Mouse (Mus musculus): Measurements from ENCODE around the gene Ptprk.

The Ptprk gene

DNA sequence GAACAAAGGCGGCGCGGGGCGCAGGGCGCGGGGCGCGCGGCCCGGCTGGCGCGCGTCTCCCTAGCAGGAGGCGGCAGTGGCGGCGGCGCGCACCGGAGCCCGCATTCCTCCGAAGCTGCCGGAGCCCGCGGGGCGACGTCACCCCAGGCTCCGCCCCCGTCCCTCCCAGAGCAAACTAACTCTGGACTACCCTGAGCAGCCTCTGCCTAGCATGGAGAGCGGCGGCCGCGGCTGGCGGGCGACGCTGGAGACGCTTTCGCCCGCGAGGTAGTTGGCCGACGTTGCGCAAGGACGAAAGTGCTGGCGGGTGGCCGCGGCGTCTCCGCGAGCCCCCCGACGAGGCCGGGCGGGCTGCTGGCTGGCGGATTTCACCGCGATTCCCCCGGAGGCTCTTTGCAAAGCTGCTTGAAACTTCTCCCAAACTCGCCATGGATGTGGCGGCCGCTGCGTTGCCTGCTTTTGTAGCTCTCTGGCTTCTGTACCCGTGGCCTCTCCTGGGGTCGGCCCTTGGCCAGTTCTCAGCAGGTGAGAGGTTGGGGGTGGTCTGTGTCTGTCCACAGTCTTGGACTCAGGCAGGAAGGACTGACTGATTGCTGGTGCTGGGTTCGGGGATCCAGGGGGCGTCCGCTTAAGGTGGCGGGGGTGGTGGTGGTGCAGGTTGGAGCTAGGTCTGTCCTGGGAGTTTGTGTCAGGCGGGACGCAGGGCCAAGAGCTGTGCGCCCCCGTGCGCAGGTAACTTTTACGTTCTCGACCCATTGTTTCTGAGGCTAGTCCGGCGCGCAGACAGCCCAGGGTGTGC lies at the start of gene Ptprk:
Gene Ptprk (plus strand): TSS at position 168 of the 799 bp plus-strand sequence.
- peak; percentile 94 for DNase-seq (ENCODE audit: low spot score)

DNA sequence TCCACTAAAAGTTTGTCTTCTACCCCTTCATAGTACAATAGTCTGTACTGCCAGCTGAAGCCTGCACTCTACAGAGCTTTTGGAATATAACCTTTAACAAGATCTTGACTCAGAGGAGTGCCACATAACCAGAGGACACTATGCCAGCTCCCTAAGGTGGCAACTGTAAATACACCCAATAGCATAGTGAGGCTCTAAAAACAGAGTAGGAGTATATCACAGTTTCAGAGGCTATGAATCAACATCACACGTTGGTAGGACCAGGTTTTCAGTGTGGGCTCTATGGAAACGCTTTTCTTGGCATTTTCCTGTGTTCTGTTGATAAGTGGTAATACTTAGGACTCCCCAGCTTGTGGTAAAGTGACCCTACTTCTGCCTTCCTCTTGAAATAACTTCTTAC lies 46.8 kb upstream of the Ptprk start:
- no peak for DNase-seq (ENCODE audit: low spot score)

DNA sequence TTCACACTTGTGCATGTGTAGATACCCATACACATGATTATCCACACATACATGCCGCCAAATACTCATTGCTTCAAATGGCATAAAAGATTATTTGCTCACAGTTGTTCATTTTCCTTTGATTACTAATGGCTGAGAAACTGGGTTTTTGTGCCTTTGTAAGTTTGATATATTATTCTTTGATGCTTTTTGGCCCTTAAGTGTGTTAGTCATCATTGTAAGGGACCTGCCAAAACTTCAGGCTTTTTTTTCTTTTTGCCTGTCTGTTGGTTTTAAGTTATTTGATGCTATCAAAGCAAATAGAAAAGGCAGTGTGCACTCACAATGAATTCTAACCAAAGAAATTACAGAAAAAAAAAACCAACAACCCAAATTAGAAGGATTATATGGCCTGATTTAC lies 38.2 kb upstream of the Ptprk start:
- DNase-seq (ENCODE audit: low spot score) = no peak

DNA sequence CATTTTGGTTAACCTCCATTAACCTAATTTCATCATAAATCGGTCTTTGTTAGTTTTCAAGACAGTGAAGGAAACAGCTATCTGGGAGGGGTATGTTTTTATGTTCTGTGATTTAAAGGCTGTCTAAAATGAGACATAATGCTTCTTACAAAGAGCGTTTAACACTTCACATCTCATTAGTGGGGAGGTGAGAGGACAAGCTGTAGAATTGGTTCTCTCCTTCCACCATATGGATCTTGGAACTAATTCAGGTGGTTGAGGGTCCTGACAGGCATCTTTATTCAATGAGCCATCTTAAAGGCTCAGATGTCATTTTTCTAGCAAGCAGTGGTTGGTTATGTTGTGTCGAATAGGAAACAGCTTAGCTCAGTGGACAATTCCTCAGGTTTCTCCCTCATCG lies 19.9 kb upstream of the Ptprk start:
- DNase-seq (ENCODE audit: low spot score) = no peak

DNA sequence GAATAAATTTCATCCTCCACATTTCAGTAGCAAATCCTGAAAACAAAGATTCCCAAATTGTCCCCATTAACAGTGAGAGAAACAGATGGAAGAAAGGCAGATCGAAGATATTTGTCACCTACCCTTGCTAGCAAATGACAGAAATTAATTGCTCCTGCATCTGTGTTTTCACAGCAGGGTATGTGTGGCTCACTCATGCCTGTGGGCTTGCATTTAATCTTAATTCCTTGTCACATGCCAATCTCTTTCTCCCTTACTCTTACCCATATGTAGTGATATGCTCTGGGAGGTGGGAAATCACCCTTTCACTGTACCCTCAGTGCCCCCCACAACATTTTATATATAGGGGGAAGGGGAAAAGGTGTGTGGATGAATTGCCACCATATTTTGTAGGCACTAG lies 15.4 kb upstream of the Ptprk start:
- DNase-seq (ENCODE audit: low spot score) = no peak

DNA sequence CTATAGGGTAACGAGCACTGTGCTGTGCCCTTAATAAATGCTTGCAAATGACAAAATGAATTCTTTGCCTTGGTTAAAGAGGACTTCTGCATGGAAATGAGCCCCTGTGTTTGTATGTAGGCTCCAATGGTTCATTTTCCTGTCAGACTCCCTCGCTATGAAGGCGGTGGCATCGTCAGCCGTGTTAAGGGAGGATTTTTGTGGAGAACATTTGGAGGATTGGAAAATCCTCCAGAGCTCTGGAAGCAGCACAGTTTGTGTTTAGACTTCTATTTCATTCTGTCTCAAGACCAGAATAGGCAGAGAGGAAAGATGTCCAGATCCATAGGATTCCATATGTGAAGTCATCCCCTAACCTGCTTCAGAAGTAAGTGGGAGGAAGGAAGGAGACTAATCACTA lies 6.6 kb upstream of the Ptprk start:
- no peak for DNase-seq (ENCODE audit: low spot score)

DNA sequence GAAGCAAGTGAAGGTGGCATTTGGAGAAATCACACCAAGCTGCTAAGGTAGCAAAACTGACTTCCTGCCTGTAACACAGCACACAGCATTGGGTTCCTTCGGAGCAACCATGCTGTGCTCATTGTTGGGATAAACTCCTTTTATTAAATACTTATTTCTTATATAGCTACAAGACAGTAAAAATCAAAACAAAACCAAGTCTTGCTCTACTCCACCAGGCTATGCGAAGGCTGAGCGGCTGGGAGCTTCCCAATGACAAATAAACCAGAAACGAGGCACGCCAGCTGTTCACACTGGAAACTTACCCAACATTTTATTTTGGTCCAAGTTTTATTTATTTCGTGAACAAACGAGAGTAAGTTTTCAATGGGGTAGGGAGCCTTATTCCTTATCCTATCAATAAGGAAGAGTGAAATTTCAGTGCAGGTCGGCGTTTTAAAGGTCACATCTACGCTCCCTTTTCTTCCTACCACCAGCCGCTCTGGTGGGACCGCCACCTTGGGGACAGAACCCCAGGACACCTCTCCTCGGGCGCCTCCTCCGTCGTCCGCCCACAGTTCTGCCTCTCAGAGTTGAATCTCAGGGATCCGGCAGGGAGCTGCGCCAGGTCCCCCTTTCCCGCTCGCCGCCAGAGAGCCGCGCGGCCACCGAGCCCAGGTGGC lies 498 bp upstream of the Ptprk start:
- no peak for DNase-seq (ENCODE audit: low spot score)

DNA sequence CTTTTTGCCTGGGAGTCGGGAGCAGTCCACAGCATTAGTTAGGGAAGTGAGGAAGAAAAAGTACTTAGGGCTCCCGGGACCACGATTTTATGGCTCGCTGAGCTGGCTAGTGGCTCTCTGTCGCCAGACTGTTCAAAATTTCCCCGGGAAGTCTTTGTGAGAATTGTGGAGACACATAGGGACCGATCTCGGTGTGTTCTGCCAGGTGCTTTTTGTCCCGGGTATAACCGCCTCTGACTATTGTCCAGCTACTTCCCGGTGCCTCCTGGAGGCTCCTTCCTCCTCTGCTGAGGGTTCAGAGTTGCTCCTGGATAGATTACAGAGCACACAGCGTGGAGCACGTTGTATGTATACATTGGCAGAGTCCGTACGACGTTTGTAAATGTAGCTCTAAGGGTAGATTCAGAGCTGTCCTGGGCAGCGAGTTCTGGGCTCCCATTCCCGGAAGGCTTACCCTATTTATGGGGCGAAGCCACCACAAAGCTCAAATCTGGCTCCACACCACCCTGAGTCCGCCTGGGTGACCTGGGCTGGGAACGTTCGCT lies 943 bp downstream of the Ptprk start:
- DNase-seq (ENCODE audit: low spot score) = peak; percentile 65

DNA sequence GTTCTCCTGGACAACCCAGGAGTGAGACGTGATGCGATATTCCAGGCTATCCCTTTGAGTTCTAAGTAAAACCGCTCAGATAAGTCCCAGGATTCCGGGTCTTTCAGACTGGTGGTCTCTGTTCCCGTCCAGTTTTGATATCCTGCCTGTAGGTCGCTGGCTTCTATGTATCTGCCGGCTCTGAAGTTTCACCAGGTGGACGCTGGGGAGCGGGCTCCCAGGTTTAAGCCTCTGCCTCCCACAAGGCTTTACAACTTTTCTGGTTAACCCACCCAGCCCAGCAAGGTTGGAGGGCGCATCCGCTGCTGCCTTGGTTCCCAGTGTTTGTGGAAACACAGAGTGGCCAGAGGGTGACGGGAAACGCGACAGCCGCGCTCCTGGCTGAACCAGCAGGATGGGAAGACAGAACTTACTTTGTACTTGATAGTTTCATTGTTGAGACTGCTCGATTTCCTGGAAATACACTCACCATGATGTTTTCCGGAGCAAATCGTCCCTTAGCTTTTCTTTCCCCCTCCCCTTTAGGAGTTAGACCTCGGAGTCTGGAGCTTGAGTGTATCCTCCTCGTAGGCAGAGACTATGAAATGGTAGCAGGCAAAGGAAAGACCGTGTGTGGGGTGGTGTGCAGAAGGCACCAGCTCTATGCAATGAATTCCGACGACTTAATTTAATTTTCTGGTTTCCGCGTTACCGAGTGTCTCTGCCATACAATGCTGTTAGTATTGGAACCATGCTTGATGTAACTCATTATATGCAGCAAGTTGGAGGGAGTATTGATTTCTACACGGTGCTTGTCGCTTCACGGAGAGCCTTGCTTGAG lies 1.6 kb downstream of the Ptprk start:
- DNase-seq (ENCODE audit: low spot score) = peak; percentile 57

DNA sequence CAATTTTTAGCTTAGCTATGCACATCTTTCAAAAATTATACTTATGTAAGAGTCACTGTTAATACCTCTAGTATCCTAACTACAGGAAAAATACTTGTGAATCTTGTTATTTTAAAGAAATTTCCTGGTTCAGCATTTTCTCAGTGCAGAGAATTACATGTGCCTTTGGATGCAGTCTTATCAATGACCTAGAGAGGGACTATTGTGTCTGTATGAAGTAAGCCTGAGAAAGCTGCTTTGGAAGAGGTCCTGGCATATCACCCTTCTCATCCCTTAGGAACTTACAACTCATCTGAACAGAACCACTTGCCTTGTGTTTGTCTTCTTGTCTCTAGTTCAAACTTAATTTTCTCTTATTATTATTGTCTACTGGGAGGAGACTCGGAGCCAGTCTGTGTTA lies 3.6 kb downstream of the Ptprk start:
- DNase-seq (ENCODE audit: low spot score) = peak; percentile 31

DNA sequence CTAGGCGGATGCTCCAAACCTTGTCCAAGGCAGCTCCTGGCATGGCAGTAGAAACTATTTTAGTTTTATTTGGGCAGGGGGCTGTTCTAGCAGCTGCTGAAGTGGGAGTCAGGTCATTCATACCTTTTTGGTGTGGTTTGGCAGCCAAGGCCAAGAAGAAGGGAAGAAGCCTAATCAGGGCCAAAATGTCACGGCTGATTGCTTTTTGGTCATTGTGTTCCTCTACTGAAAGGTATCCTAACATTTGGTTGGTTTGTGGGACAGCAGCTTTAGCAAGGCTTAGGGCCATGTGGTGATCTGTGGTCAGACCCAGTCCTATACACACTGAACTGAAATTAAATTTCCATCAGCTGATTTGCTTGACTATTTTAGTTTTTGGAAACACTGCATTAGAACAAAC lies 6.6 kb downstream of the Ptprk start:
- DNase-seq (ENCODE audit: low spot score) = no peak

DNA sequence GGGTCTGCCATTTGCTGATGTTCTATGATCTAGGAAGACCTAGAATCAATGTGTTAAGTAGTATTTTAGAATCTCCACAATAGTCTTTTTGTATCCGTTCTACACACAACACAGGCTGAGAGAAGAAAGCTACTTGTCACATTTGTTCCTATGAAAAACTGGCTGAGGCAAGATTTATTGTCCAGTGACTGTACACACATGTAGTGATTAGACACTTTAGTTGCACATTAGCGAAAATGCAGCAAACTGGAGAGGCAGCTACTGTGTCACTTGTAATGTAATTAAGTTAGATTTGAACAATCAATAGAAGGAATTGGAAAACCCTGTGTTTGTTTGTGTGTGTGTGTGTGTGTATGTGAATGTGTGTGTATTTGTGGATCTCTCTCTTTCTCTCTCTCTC lies 8.6 kb downstream of the Ptprk start:
- DNase-seq (ENCODE audit: low spot score) = no peak

DNA sequence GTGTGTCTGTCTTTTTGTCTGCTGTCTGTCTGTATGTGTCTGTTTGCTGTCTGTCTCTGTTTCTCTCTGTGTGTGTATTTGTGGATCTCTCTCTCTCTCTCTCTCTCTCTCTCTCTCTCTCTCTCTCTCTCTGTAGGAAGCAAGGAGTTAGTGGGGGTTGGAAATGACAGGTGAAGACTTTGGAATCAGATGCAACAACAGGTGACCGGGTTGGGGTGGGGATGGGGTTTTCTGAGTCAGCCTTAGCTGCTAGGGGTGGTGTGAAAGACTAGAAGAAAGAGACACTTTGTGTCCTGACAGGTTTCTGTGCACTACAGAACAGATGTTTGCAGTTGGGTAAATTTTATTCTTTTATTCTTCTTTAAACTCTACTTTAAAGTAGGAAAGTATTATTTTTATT lies 9.0 kb downstream of the Ptprk start:
- no peak for DNase-seq (ENCODE audit: low spot score)

DNA sequence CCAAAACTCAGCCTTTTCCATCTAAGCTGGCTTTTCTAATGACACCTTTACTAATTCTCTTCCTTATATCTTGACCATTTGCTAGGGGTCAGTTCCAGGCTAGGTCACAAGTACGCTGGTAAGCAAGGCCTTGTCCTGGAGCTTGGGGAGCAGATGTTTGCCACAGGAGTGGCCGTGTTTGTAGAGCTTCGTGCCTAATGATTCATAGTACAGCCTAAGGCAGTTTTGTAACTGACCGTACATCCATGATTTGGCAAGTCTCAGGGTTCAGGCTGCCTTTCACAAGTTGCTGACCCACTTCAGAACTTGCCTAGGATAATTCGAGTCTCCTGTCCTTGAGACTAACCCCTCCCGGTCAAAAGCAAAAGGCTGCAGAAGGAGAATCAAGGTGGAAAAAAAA lies 12.7 kb downstream of the Ptprk start:
- DNase-seq (ENCODE audit: low spot score) = no peak

DNA sequence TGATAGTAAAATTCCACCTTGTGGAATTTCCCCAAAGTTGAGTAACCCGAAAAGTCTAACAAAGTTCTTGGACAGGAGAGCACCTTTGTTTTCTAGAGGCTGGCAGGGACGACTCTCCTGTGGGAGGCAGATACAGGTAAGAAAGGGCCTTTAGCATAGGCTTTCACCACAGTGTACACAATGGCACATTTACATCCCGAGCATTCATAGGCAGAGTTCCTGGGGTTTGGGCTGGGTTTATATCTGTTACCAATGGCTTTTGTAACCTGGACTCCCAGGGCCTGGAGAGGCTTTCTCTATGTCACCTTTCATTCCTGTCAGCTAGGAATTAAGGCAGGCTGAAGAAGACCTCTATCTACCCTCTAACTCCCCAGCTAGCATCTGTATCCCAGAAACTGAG lies 13.1 kb downstream of the Ptprk start:
- DNase-seq (ENCODE audit: low spot score) = no peak

DNA sequence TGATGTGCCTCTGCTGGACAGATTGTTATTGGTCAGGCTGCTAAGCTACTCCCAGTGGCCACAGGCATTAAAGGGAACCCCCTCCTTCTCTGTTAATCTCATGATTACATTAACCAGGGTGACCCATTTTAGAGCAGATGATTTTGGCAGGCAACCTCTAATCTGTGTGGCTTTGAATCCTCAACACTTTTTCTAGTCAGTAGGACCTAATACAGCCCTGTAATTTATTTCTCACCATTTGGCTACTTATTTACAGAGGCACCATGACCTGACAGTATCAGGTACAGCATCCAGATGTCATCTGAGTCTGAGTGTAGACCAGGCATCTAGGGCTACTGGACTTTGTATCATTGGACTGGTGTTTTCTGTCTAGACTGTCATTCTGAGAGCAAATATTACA lies 21.4 kb downstream of the Ptprk start:
- no peak for DNase-seq (ENCODE audit: low spot score)

DNA sequence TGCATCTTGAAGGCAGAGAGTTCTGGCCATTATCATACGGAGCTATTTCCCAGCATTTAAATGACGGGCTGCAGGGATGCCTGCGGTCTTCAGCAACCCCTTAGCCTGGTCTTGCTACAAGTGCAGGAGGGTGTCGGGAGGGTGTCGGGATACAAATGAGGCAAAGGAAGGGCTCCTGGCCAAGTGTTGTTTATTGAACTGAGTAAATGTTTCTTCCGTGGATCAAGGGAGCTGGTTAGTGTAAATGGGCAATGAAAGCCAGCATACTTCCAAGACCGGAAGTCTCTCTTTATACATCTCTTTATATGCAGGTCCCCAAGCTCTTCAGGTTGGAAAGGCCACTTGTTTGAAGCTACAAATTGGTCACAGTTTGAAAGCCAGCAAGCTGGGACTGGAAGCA lies 23.0 kb downstream of the Ptprk start:
- no peak for DNase-seq (ENCODE audit: low spot score)

DNA sequence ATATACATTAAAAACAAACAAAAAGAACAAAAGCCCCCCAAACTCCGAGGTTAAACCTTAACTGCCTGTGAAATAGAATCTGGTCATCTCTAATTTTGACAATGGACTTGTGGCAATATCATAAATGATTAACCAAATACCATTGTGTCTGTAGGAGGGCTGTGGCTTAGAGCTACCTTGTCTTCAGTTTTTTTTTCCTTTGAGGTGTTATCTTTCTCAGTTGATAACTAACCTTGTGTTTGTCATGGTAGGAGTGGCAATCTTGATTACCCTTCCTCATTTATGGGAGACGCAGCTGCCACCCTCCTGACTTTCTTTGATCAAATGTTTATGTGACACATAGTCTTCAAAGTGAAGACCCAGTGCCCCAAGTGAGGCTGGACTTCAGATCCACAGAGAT lies 24.3 kb downstream of the Ptprk start:
- no peak for DNase-seq (ENCODE audit: low spot score)

DNA sequence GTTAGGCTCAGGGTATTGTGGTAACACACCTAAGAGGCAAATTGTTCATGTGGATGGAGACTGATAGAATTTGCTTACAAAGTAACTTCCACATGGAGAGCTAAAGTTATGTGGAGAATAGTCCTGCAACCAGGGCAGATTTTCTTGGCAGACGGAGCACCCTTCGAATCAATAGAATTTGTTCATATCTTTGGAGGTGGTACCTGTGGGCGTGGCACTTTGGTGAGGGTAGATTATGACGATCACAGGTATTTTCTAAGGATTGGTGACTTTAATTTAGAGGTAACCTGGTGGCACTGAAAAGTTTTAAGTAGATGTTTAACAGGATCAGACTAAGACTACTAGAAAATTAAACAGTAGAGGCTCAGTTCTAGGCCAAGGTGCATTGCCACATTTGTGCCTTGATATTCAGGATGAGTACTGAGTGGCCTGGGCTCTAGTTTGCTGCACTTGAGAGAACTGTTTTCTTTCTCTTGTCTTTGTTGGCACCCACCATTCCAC lies 28.8 kb downstream of the Ptprk start:
- DNase-seq (ENCODE audit: low spot score) = no peak

DNA sequence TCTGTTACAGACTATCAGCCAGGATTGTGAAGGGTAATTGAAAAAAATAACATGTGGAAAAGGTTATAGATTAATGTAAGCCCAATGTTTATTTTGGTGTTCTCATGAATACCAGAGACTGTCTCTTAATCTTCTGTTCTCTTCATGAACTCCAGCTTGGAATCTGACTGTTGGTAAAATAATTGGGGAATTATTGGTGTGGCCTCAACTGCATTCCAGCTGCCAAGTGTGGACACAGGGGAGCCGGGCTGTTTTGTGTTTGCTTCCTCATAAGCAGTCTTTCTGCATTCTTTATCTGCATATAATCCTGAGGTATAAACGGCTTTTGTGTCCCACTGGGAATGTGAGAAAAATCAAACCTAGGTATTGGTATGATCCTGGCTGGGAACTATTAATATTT lies 29.3 kb downstream of the Ptprk start:
- no peak for DNase-seq (ENCODE audit: low spot score)

DNA sequence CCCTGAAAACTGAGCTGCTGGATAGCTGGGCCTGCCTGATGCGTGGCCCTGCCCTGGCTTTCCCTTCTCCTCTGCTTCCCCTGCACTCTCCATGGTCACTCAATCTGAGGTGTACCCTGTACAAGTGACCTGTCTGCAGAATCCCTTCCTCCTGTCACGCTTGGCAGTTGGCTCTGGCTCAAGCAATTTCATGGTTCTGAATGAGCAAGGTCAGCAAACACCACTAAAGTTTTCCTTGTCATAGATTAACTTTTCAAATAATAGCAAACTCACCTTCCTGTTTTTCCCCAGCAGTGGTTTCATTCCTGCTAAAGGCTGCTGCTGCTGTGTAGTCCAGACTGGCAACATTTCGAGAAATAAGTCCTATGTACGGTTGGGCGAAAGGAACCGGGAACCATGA lies 30.6 kb downstream of the Ptprk start:
- no peak for DNase-seq (ENCODE audit: low spot score)

DNA sequence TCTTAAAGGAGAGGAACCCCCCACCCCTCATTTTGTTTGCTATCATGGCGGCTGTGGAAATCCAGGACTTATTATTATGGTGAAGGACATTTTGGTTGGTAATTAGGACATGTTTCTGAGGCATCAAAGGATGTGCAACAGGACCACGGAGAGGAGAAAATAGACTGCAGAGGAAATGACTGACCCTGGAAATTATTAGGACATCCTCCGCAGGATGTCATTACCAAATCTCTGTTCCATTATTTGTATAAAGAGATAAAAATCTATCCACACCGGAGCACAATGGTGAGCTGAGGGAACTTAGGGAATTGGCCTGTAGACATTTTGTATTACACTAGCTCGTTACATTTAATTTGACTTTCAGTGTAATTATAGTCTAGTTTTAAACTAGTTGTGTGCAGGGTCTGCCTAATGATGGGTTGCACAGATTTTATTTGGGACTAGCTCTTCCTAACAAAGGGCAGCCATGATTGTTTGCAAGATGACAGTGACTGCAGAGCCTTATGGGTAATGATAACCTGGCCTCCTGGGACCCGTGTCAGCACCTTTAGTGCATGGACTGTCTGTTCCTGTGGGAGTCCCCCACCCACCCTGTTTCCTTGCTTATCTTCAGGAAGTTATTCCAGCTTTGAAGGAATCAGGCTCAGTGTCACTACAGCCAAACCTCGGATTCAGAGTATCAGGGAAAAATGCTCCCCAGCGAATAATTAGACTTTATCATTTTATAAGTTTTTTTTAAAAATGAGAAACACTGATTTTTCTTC lies 38.4 kb downstream of the Ptprk start:
- DNase-seq (ENCODE audit: low spot score) = no peak
